Mouse (Mus musculus) G1E-ER4 (cell line): ENCODE data around the gene Ccdc134. TPM values are rescaled to one million over a fixed set of nuclear protein-coding genes. Genes with fewer than 3 reads are reported as not detected.

Experiments used
- GATA1 ChIP-seq: IDR thresholded peaks from one replicate; pipeline ENCODE4 v1.8.0; 2012; ENCODE audit warnings: low read length, inconsistent platforms
- polyA plus RNA-seq: library from polyadenylated mRNA; stranded (reverse); fragments of >175 nt; gene quantifications from 2 replicates; pipeline ENCODE4 v1.2.3, GENCODE M21; 2012

The Ccdc134 gene
- polyA plus RNA-seq, 1 experiment: 3.7 TPM

DNA sequence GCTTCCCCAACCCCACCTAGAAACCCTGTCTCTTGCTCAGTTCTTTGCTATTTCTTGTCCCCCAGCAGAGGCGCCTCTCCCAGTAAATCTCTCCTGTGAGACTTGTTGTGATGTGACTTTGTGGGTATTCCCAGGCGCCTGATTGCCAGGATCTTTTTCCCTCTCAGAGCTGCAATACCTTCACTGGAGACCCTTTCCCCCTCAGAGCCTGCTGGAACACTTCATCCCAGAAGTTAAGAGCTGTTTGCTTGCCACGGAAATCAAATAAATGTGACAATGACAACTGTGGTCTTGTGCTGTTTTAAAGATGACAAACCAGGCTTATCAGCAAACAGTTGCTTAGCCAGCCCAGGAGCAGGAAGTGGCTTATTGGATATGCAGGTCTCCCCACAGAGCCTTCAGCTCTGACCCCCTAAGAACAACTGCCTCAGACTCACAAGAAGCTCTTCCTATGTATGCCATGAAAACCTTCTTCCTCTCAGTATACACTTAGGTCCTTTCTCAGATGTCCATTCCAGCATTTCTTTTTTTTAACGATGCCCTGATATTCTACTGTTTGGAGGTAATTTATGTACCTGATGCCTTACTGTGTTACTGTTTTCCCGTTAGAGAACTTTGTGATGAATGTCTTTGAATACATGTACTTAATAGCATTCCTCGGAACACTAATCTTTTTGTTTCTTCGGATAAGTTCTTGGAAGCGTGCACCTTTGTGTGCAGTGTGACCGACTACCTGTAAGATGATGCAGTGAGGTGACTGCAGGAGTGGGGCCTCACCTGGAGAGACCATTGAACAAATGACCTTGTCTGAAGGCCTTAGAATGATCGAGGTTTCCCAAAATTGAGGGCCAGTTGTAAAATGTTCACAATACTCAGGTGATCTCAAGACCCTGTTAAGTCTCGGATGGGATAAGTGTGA lies 18.4 kb downstream of the Ccdc134 start:
- no peak for TF ChIP-seq GATA1

- TF ChIP-seq GATA1: no peak
Measured at GRCm38 (mm10) chr15:82146770-82147610, 19.3 kb downstream of the Ccdc134 start, which contains the start of gene Srebf2. TSS of gene Srebf2 (plus strand) at chr15:82147181.

DNA sequence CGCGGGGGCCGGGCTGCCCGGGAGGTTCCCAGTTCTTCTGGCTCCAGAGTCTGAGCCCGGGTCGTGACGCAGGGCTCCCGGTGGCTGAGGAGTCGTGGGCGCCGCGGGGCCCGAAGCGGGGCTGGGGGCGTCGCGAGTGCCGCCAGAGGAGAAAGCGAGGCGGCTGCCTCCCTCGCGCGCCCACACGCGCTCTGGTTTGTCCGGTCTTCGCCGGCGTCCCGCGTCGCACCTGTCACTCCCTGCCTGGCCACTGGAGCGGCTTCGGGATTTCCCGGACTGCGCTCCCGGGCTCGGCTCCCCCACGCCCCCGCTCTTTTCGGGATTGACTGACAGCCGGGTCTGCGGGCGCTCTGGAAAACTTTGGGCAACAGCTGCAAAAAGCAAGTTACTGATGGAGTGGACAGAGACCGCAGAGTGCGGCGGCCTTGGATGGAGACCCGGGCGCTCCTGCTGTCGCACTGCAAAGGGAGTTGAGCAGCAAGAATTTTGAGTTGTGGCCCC lies 19.9 kb downstream of the Ccdc134 start:
- no peak for TF ChIP-seq GATA1

GRCm38 (mm10) chr15:82148510-82148911 lies 20.8 kb downstream of the Ccdc134 start:
- TF ChIP-seq GATA1: no peak

GRCm38 (mm10) chr15:82150042-82150441 lies 22.3 kb downstream of the Ccdc134 start:
- TF ChIP-seq GATA1: no peak

- no peak for TF ChIP-seq GATA1
Measured at GRCm38 (mm10) chr15:82151176-82151575, 23.5 kb downstream of the Ccdc134 start.

- no peak for TF ChIP-seq GATA1
Measured at GRCm38 (mm10) chr15:82152022-82152421, 24.3 kb downstream of the Ccdc134 start.

- no peak for TF ChIP-seq GATA1
Measured at GRCm38 (mm10) chr15:82152435-82152834, 24.7 kb downstream of the Ccdc134 start.

DNA sequence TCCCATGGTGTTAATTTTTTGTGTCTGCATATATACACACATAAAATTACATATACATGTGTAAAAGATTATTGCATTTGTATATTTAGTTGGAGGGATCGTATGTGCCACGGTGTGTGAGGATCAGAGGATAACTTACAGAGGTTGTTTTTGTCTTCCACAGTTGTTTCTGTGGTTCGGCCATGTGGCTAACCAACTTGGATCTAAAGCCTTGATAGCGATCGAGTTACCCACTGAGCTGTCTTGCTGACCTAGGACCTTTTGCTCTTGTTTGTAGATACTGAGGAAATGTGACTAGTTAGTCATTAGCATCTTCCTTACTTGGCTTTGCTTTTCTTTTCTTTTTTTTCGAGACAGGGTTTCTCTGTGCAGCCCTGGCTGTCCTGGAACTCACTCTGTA lies 28.6 kb downstream of the Ccdc134 start:
- no peak for TF ChIP-seq GATA1

GRCm38 (mm10) chr15:82156902-82157301 lies 29.2 kb downstream of the Ccdc134 start:
- no peak for TF ChIP-seq GATA1

GRCm38 (mm10) chr15:82158243-82159035 lies 30.7 kb downstream of the Ccdc134 start:
- TF ChIP-seq GATA1: no peak

DNA sequence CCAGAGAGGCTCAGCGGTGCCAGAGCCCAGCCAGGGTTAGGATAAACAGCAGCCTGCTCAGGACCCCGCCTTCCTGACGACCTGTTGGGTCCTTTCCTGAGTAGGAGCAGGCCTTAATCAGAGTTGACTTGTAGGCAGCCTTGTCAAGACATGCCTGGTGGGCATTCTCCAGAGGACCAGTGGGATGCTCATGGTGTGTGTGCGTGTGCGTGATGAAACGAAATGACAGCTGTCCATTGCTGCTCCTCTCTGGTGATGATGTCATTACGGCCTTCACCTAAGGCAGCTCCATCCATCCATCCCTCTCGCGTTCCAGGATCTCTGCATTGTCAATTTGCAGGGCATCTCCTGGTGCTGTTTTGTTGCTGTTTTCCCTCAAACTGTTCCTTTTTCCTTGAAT lies 31.7 kb downstream of the Ccdc134 start:
- TF ChIP-seq GATA1: no peak

GRCm38 (mm10) chr15:82160731-82161640 lies 33.3 kb downstream of the Ccdc134 start:
- no peak for TF ChIP-seq GATA1

- TF ChIP-seq GATA1: no peak
Measured at GRCm38 (mm10) chr15:82161965-82162600, 34.4 kb downstream of the Ccdc134 start.
